Mouse (Mus musculus) neural tube, embryonic 11.5 days (tissue): ENCODE data around the gene Zfp866. TPM values are rescaled to one million over a fixed set of nuclear protein-coding genes. Genes with fewer than 3 reads are reported as not detected.

Experiments used
- ATAC-seq: fragments of 200-750 bp; cut with Nextera tagmentation; 2 replicates; pipeline ENCODE4 v1.8.0; 2017; ENCODE audit warnings: moderate number of reproducible peaks, mild to moderate bottlenecking, moderate TSS enrichment, moderate library complexity; ENCODE audit not compliant: insufficient read depth, low FRiP score, low TSS enrichment
- DNase-seq: peaks from one replicate; pipeline ENCODE4 v3.0.0-alpha.2; 2015; ENCODE audit warnings: low spot score
- H3K27ac ChIP-seq: fragments of 300-500 bp; sonication (generic); 2 replicates; pipeline ENCODE4 v1.5.1; 2014; ENCODE audit warnings: low read depth, mild to moderate bottlenecking, low read length
- H3K27me3 ChIP-seq: fragments of 300-500 bp; sonication (generic); 2 replicates; pipeline ENCODE4 v1.6.1; 2014; ENCODE audit warnings: mild to moderate bottlenecking, low read length, mixed read lengths; ENCODE audit not compliant: control insufficient read depth, insufficient read depth
- H3K36me3 ChIP-seq: fragments of 300-500 bp; sonication (generic); 2 replicates; pipeline ENCODE4 v1.6.1; 2014; ENCODE audit warnings: mild to moderate bottlenecking, low read length, moderate library complexity, mixed read lengths; ENCODE audit not compliant: control insufficient read depth, insufficient read depth
- H3K4me1 ChIP-seq: fragments of 300-500 bp; sonication (generic); 2 replicates; pipeline ENCODE4 v1.6.1; 2014; ENCODE audit warnings: low read length, mixed read lengths; ENCODE audit not compliant: control insufficient read depth, insufficient read depth
- H3K4me2 ChIP-seq: fragments of 300-500 bp; sonication (generic); 2 replicates; pipeline ENCODE4 v1.6.1; 2014; ENCODE audit warnings: low read depth, mild to moderate bottlenecking, moderate library complexity
- H3K4me3 ChIP-seq: fragments of 300-500 bp; sonication (generic); 2 replicates; pipeline ENCODE4 v1.5.1; 2014; ENCODE audit warnings: low read depth, low read length
- H3K9ac ChIP-seq: fragments of 300-500 bp; sonication (generic); 2 replicates; pipeline ENCODE4 v1.6.1; 2014; ENCODE audit warnings: mild to moderate bottlenecking, low read length
- H3K9me3 ChIP-seq: fragments of 300-500 bp; sonication (generic); 2 replicates; pipeline ENCODE4 v1.6.1; 2016; ENCODE audit warnings: low read length; ENCODE audit not compliant: control insufficient read depth
- WGBS: fragments of 180-500 bp; shearing (Covaris S2); extraction: QIAGEN DNeasy Blood & Tissue Kit; methylation state at CpG from one replicate; pipeline ENCODE4 v1.1.7; 2014; 5-methylcytosine and 5-hydroxymethylcytosine counted together
- polyA plus RNA-seq: library from polyadenylated mRNA; unstranded; fragments of >200 nt; fragmentation: Nextera tagmentation; extraction: Ambion mirVana; gene quantifications from 2 replicates; pipeline ENCODE4 v1.2.1, GENCODE M21; 2014

Zfp866 gene
- polyA plus RNA-seq, 1 experiment from 2014 or later = 42.0 TPM

- WGBS = 93% methylated on average over 2 of the region's 2 CpGs
- Histone ChIP-seq H3K9ac (no peak overlapping the region), H3K27ac (no peak overlapping the region), H3K9me3 (no peaks in the 10 kb centered on the region), H3K27me3 (no peaks in the 10 kb centered on the region), H3K36me3 (peaks cover 13% of the 10 kb centered on the region), H3K4me3 (no peak overlapping the region), H3K4me2 (no peak overlapping the region), H3K4me1 (no peaks in the 10 kb centered on the region)
- ATAC-seq (no peak), DNase-seq (no peak)
Measured at GRCm38 (mm10) chr8:69814881-69815280, 23.9 kb upstream of the Zfp866 start.

- 74% methylated on average over 3 of the region's 3 CpGs for WGBS
- ATAC-seq = no peak
Measured at GRCm38 (mm10) chr8:69809820-69810219, 18.8 kb upstream of the Zfp866 start.

GRCm38 (mm10) chr8:69808864-69809403 lies 18.0 kb upstream of the Zfp866 start:
- Histone ChIP-seq H3K4me2 (peak overlapping the region; percentile 65), H3K9me3 (no peaks in the 10 kb centered on the region), H3K36me3 (peaks cover 27% of the 10 kb centered on the region), H3K9ac (peak overlapping the region; percentile 42), H3K27ac (no peak overlapping the region), H3K4me3 (peak overlapping the region; percentile 52), H3K4me1 (peaks cover 4% of the 10 kb centered on the region; the same call in 1 of the 2 replicates), H3K27me3 (no peaks in the 10 kb centered on the region)
- peak; percentile 38 for DNase-seq
- peak; percentile 74 for ATAC-seq
- WGBS = 4% methylated on average over 23 of the region's 23 CpGs

More at GRCm38 (mm10) chr8:69809820-69810219, 18.8 kb upstream of the Zfp866 start:
- Histone ChIP-seq H3K36me3 (peaks cover 29% of the 10 kb centered on the region), H3K4me1 (peaks cover 4% of the 10 kb centered on the region; the same call in 1 of the 2 replicates), H3K4me2 (peak overlapping the region; percentile 16; the same call in 1 of the 2 replicates), H3K27me3 (no peaks in the 10 kb centered on the region), H3K4me3 (no peak overlapping the region), H3K9me3 (no peaks in the 10 kb centered on the region), H3K27ac (no peak overlapping the region), H3K9ac (no peak overlapping the region)
- DNase-seq = no peak

DNA sequence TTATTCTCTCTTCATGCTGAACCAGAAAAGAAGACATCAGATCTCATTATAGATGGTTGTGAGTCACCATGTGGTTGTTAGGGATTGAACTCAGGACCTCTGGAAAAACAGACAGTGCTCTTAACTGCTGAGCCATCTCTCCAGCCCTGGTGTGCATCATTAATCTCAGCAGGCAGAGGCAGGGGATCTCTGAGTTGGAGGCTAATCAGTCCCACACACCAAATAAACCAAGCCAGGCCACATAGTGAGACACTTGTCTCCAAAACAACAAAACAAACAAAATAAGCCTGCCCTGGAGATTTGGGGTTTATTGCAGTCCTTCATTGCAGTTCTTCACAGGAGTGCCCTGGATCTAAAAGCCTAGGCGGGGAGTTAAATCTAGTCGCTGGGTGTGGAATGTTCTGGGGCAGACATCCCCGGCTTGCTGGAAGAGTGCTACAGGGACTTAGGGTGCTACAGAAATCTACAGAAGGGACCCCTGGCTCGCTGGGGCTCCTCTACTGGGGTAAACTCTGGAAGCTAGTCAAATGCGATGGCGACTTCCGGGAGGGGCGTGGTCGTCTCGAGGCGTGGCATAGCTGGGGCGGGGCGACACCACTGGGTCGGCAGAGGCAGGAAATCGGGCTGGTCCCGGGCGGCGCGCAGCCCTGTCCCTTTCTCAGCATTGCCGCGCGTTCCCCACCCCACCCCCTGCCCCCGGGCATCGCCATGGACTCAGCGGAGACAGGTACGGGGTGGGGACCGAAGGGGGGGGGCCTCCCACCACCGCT lies 17.3 kb upstream of the Zfp866 start, which contains the start of gene Gmip:
Gene Gmip, plus strand, starts transcription at position 586 of the 770 bp plus-strand sequence.
- Histone ChIP-seq H3K9ac (peak within 1 kb of the TSS; percentile 42), H3K4me2 (peak within 1 kb of the TSS; percentile 65), H3K4me3 (peak within 1 kb of the TSS; percentile 52), H3K36me3 (peaks cover 29% of the 10 kb centered on the region), H3K4me1 (peaks cover 4% of the 10 kb centered on the region; the same call in 1 of the 2 replicates), H3K9me3 (no peaks in the 10 kb centered on the region), H3K27ac (no peak within 1 kb of the TSS), H3K27me3 (no peaks in the 10 kb centered on the region)
- peak; percentile 79 for DNase-seq
- WGBS = 6% methylated on average over 25 of the region's 28 CpGs
- ATAC-seq = peak; percentile 76

GRCm38 (mm10) chr8:69807236-69807635 lies 16.3 kb upstream of the Zfp866 start:
- ATAC-seq (no peak), DNase-seq (no peak)
- Histone ChIP-seq H3K4me3 (no peak overlapping the region), H3K4me2 (no peak overlapping the region), H3K27ac (no peak overlapping the region), H3K36me3 (peaks cover 35% of the 10 kb centered on the region), H3K9me3 (no peaks in the 10 kb centered on the region), H3K27me3 (no peaks in the 10 kb centered on the region), H3K4me1 (peaks cover 4% of the 10 kb centered on the region; the same call in 1 of the 2 replicates), H3K9ac (no peak overlapping the region)
- 95% methylated on average over 5 of the region's 5 CpGs for WGBS

DNA sequence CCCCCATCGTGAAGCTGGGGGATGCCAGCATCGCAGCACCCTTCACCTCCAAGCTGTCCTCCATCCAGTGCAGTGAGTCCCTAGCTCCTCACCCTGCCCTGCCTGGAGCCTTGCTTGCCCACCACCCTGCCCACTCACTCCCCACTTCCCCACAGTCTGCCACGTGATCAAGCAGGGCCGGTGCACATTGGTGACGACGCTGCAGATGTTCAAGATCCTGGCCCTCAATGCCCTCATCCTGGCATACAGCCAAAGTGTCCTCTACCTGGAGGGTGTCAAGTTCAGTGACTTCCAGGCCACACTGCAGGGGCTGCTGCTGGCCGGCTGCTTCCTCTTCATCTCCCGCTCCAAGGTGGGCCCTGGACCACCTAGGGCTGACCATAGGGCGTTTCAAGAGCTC lies 14.5 kb upstream of the Zfp866 start:
- Histone ChIP-seq H3K9ac (no peak overlapping the region), H3K9me3 (no peaks in the 10 kb centered on the region), H3K4me2 (no peak overlapping the region), H3K4me1 (peaks cover 4% of the 10 kb centered on the region; the same call in 1 of the 2 replicates), H3K27ac (no peak overlapping the region), H3K27me3 (no peaks in the 10 kb centered on the region), H3K36me3 (peaks cover 48% of the 10 kb centered on the region), H3K4me3 (no peak overlapping the region)
- DNase-seq (no peak), ATAC-seq (no peak)
- WGBS = 97% methylated on average over 9 of the region's 9 CpGs

- Histone ChIP-seq H3K9me3 (no peaks in the 10 kb centered on the region), H3K4me3 (no peak overlapping the region), H3K4me2 (no peak overlapping the region), H3K36me3 (peaks cover 51% of the 10 kb centered on the region), H3K27me3 (no peaks in the 10 kb centered on the region), H3K27ac (no peak overlapping the region), H3K4me1 (peaks cover 4% of the 10 kb centered on the region; the same call in 1 of the 2 replicates), H3K9ac (no peak overlapping the region)
- 95% methylated on average over 10 of the region's 10 CpGs for WGBS
- ATAC-seq = no peak
- no peak for DNase-seq
Measured at GRCm38 (mm10) chr8:69805086-69805485, 14.1 kb upstream of the Zfp866 start.

GRCm38 (mm10) chr8:69804537-69804936 lies 13.6 kb upstream of the Zfp866 start:
- peaks cover 53% of the 10 kb centered on the region for H3K36me3 ChIP-seq
- no peak for ATAC-seq
- H3K4me1 ChIP-seq = peaks cover 4% of the 10 kb centered on the region; the same call in 1 of the 2 replicates
- DNase-seq = no peak
- H3K27me3 ChIP-seq = no peaks in the 10 kb centered on the region
- no peaks in the 10 kb centered on the region for H3K9me3 ChIP-seq
- no peak overlapping the region for H3K9ac ChIP-seq
- no peak overlapping the region for H3K27ac ChIP-seq
- H3K4me2 ChIP-seq = no peak overlapping the region
- no peak overlapping the region for H3K4me3 ChIP-seq
- 93% methylated on average over 6 of the region's 6 CpGs for WGBS
